Mouse (Mus musculus): ENCODE data around the gene Fzd2. TPM values are rescaled to one million over a fixed set of nuclear protein-coding genes. Genes with fewer than 3 reads are reported as not detected.
A peak's percentile ranks its signal among the peaks of the same experiment; 100 is the strongest.

Fzd2 gene
- polyA plus RNA-seq, 1 experiment from 2014 or later: 47.6 TPM

- no peaks in the 10 kb centered on the region for H3K9me3 ChIP-seq (replicated peaks)
- WGBS: 11% methylated on average over 13 of the region's 13 CpGs
- peaks cover 42% of the 10 kb centered on the region for H3K4me1 ChIP-seq
- H3K27ac ChIP-seq (replicated peaks): peak overlapping the region; percentile 78
- H3K4me3 ChIP-seq (replicated peaks): no peak overlapping the region
- no peaks in the 10 kb centered on the region for H3K27me3 ChIP-seq
- H3K36me3 ChIP-seq: no peaks in the 10 kb centered on the region
- ATAC-seq (ENCODE audit: insufficient number of reproducible peaks, low FRiP score, low TSS enrichment, low read depth): 0 out of 2 replicates have a peak, but pooled peaks have one; percentile 6
- H3K4me2 ChIP-seq (replicated peaks): no peak overlapping the region
- no peak overlapping the region for H3K9ac ChIP-seq
Observed at GRCm38 (mm10) chr11:102582016-102582610, 22.1 kb upstream of the Fzd2 start.

- 22% methylated on average over 5 of the region's 5 CpGs for WGBS
- Histone ChIP-seq H3K27ac (replicated peaks) (peak overlapping the region; percentile 78), H3K9ac (no peak overlapping the region), H3K4me1 (peaks cover 41% of the 10 kb centered on the region), H3K27me3 (no peaks in the 10 kb centered on the region), H3K4me2 (replicated peaks) (no peak overlapping the region), H3K9me3 (replicated peaks) (no peaks in the 10 kb centered on the region), H3K4me3 (replicated peaks) (no peak overlapping the region), H3K36me3 (no peaks in the 10 kb centered on the region)
- ATAC-seq (ENCODE audit: insufficient number of reproducible peaks, low FRiP score, low TSS enrichment, low read depth): no peak
Observed at GRCm38 (mm10) chr11:102582736-102583135, 21.5 kb upstream of the Fzd2 start.

- H3K36me3 ChIP-seq: no peaks in the 10 kb centered on the region
- no peaks in the 10 kb centered on the region for H3K9me3 ChIP-seq (replicated peaks)
- no peak overlapping the region for H3K9ac ChIP-seq
- H3K27me3 ChIP-seq: no peaks in the 10 kb centered on the region
- H3K27ac ChIP-seq (replicated peaks): no peak overlapping the region
- no peak for ATAC-seq (ENCODE audit: insufficient number of reproducible peaks, low FRiP score, low TSS enrichment, low read depth)
- H3K4me1 ChIP-seq: peaks cover 14% of the 10 kb centered on the region
- H3K4me3 ChIP-seq (replicated peaks): no peak overlapping the region
- WGBS: 93% methylated on average over 4 of the region's 4 CpGs
- no peak overlapping the region for H3K4me2 ChIP-seq (replicated peaks)
Observed at GRCm38 (mm10) chr11:102586445-102587130, 17.6 kb upstream of the Fzd2 start.

GRCm38 (mm10) chr11:102587554-102587953 is 16.6 kb upstream of the Fzd2 start:
- Histone ChIP-seq H3K36me3 (no peaks in the 10 kb centered on the region), H3K9me3 (replicated peaks) (no peaks in the 10 kb centered on the region), H3K27me3 (no peaks in the 10 kb centered on the region), H3K27ac (replicated peaks) (no peak overlapping the region), H3K9ac (no peak overlapping the region), H3K4me2 (replicated peaks) (no peak overlapping the region), H3K4me3 (replicated peaks) (no peak overlapping the region), H3K4me1 (peaks cover 5% of the 10 kb centered on the region)
- ATAC-seq (ENCODE audit: insufficient number of reproducible peaks, low FRiP score, low TSS enrichment, low read depth): no peak
- 70% methylated on average over 3 of the region's 3 CpGs for WGBS

GRCm38 (mm10) chr11:102595341-102595820 is 8.8 kb upstream of the Fzd2 start:
- no peak overlapping the region for H3K9ac ChIP-seq
- H3K4me2 ChIP-seq (replicated peaks): peak overlapping the region; percentile 33
- peaks cover 24% of the 10 kb centered on the region for H3K4me1 ChIP-seq
- WGBS: 7% methylated on average over 3 of the region's 4 CpGs
- peak overlapping the region; percentile 94 for H3K27ac ChIP-seq (replicated peaks)
- H3K36me3 ChIP-seq: no peaks in the 10 kb centered on the region
- ATAC-seq (ENCODE audit: insufficient number of reproducible peaks, low FRiP score, low TSS enrichment, low read depth): peak; percentile 88
- no peaks in the 10 kb centered on the region for H3K27me3 ChIP-seq
- H3K9me3 ChIP-seq (replicated peaks): no peaks in the 10 kb centered on the region
- peak overlapping the region; percentile 11; the same call in 1 of the 2 replicates for H3K4me3 ChIP-seq (replicated peaks)

- Histone ChIP-seq H3K9me3 (replicated peaks) (no peaks in the 10 kb centered on the region), H3K36me3 (no peaks in the 10 kb centered on the region), H3K27ac (replicated peaks) (no peak overlapping the region), H3K4me1 (peaks cover 26% of the 10 kb centered on the region), H3K4me2 (replicated peaks) (no peak overlapping the region), H3K27me3 (no peaks in the 10 kb centered on the region), H3K9ac (no peak overlapping the region), H3K4me3 (replicated peaks) (no peak overlapping the region)
- no peak for ATAC-seq (ENCODE audit: insufficient number of reproducible peaks, low FRiP score, low TSS enrichment, low read depth)
- WGBS: 89% methylated on average over 3 of the region's 3 CpGs
Observed at GRCm38 (mm10) chr11:102599912-102600311, 4.3 kb upstream of the Fzd2 start.

GRCm38 (mm10) chr11:102602816-102603495 is 1.2 kb upstream of the Fzd2 start:
- Histone ChIP-seq H3K27ac (replicated peaks) (peak overlapping the region; percentile 99), H3K4me2 (replicated peaks) (peak overlapping the region; percentile 72), H3K9me3 (replicated peaks) (no peaks in the 10 kb centered on the region), H3K4me1 (peaks cover 8% of the 10 kb centered on the region; the same call in 1 of the 2 replicates), H3K9ac (peak overlapping the region; percentile 62), H3K27me3 (no peaks in the 10 kb centered on the region), H3K4me3 (replicated peaks) (peak overlapping the region; percentile 87), H3K36me3 (no peaks in the 10 kb centered on the region)
- ATAC-seq (ENCODE audit: insufficient number of reproducible peaks, low FRiP score, low TSS enrichment, low read depth): no peak
- 2% methylated on average over 13 of the region's 13 CpGs for WGBS

- Histone ChIP-seq H3K9me3 (replicated peaks) (no peaks in the 10 kb centered on the region), H3K27ac (replicated peaks) (peak overlapping the region; percentile 99), H3K36me3 (no peaks in the 10 kb centered on the region), H3K9ac (peak overlapping the region; percentile 62), H3K4me3 (replicated peaks) (peak overlapping the region; percentile 87), H3K27me3 (no peaks in the 10 kb centered on the region), H3K4me1 (peaks cover 11% of the 10 kb centered on the region), H3K4me2 (replicated peaks) (peak overlapping the region; percentile 72)
- peak; percentile 63 for ATAC-seq (ENCODE audit: insufficient number of reproducible peaks, low FRiP score, low TSS enrichment, low read depth)
- 1% methylated on average over 10 of the region's 10 CpGs for WGBS
Observed at GRCm38 (mm10) chr11:102603496-102603850, 723 bp upstream of the Fzd2 start.

GRCm38 (mm10) chr11:102604777-102605552 is 769 bp downstream of the Fzd2 start:
- Histone ChIP-seq H3K9ac (peak overlapping the region; percentile 85), H3K4me1 (peaks cover 26% of the 10 kb centered on the region), H3K9me3 (replicated peaks) (no peaks in the 10 kb centered on the region), H3K36me3 (no peaks in the 10 kb centered on the region), H3K4me2 (replicated peaks) (peak overlapping the region; percentile 72), H3K27ac (replicated peaks) (peak overlapping the region; percentile 99), H3K4me3 (replicated peaks) (peak overlapping the region; percentile 87), H3K27me3 (no peaks in the 10 kb centered on the region)
- 0% methylated on average over 74 of the region's 74 CpGs for WGBS
- ATAC-seq (ENCODE audit: insufficient number of reproducible peaks, low FRiP score, low TSS enrichment, low read depth): peak; percentile 10; the same call in 1 of the 2 replicates

GRCm38 (mm10) chr11:102605553-102606416 is 1.6 kb downstream of the Fzd2 start:
- peak overlapping the region; percentile 85 for H3K9ac ChIP-seq
- H3K4me1 ChIP-seq: peaks cover 35% of the 10 kb centered on the region
- no peaks in the 10 kb centered on the region for H3K36me3 ChIP-seq
- H3K27ac ChIP-seq (replicated peaks): peak overlapping the region; percentile 99
- peak overlapping the region; percentile 72 for H3K4me2 ChIP-seq (replicated peaks)
- H3K4me3 ChIP-seq (replicated peaks): peak overlapping the region; percentile 87
- WGBS: under 1% methylated on average over 62 of the region's 62 CpGs
- H3K27me3 ChIP-seq: no peaks in the 10 kb centered on the region
- no peaks in the 10 kb centered on the region for H3K9me3 ChIP-seq (replicated peaks)
- ATAC-seq (ENCODE audit: insufficient number of reproducible peaks, low FRiP score, low TSS enrichment, low read depth): no peak

All from embryonic facial prominence, embryonic 15.5 days (tissue).